Mouse (Mus musculus) CH12.LX (cell line): ENCODE results near the gene Exosc10. TPM values are rescaled to one million over a fixed set of nuclear protein-coding genes. Genes with fewer than 3 reads are reported as not detected.

Experiments
- DNase-seq: peaks from one replicate; pipeline ENCODE4 v3.0.0-alpha.2; 2013; ENCODE audit errors: extremely low read depth
- H3K27ac ChIP-seq: 2 replicates; pipeline ENCODE4 v1.5.1; 2012; ENCODE audit warnings: low read depth, mild to moderate bottlenecking, control low read depth, moderate library complexity; ENCODE audit not compliant: insufficient read depth
- H3K27me3 ChIP-seq: replicated peaks from 2 replicates; pipeline ENCODE3; 2012; ENCODE audit warnings: inconsistent platforms
- H3K36me3 ChIP-seq, 2 experiments: replicated peaks in 1 of 2; 2 replicates each; pipeline versions ENCODE3 to v1.6.1; 2012; ENCODE audit warnings: inconsistent platforms in 1 of 2, low read length in 1 of 2, mild to moderate bottlenecking in 1 of 2, mixed read lengths in 1 of 2, moderate library complexity in 1 of 2; ENCODE audit not compliant: control insufficient read depth in 1 of 2, insufficient read depth in 1 of 2
- H3K4me1 ChIP-seq, 2 experiments: 2 replicates each; pipeline ENCODE4 v1.6.1; 2012; ENCODE audit warnings: inconsistent platforms in 1 of 2, moderate library complexity in 1 of 2; ENCODE audit not compliant: insufficient read depth in 2 of 2, control insufficient read depth in 1 of 2
- H3K4me2 ChIP-seq: 2 replicates; pipeline ENCODE4 v1.6.1; 2012; ENCODE audit warnings: low read depth, mild to moderate bottlenecking, control low read depth; ENCODE audit not compliant: poor library complexity, insufficient read depth, severe bottlenecking
- H3K4me3 ChIP-seq, 3 experiments: fragments of 150-350 bp in 1 of 3; sonication (generic) in 1 of 3; replicated peaks in 1 of 3; 2 replicates each; pipeline versions ENCODE3 to v1.5.1; 2011 to 2012; ENCODE audit warnings: low read depth in 2 of 3, low read length in 2 of 3, mild to moderate bottlenecking in 2 of 3, moderate library complexity in 2 of 3, control low read depth in 1 of 3, improper control_type of control experiment in 1 of 3, inconsistent platforms in 1 of 3, mixed read lengths in 1 of 3; ENCODE audit not compliant: poor library complexity in 1 of 3
- H3K79me2 ChIP-seq: replicated peaks from 2 replicates; pipeline ENCODE4 v1.6.1; 2012; ENCODE audit warnings: mild to moderate bottlenecking, moderate library complexity; ENCODE audit not compliant: control insufficient read depth, poor library complexity, insufficient read depth, severe bottlenecking; ENCODE audit errors: extremely low read depth
- H3K9ac ChIP-seq: 2 replicates; pipeline ENCODE4 v1.6.1; 2012; ENCODE audit warnings: low read depth, mild to moderate bottlenecking, control low read depth, moderate library complexity; ENCODE audit not compliant: insufficient read depth
- H3K9me3 ChIP-seq: replicated peaks from 2 replicates; pipeline ENCODE3; 2012; ENCODE audit warnings: low read length, inconsistent platforms, mixed read lengths
- BHLHE40 ChIP-seq: IDR thresholded peaks from 2 replicates; pipeline ENCODE4 v1.6.1; 2011; ENCODE audit warnings: mild to moderate bottlenecking, low read depth, low read length, improper control_type of control experiment
- CHD1 ChIP-seq: IDR thresholded peaks from 2 replicates; pipeline ENCODE4 v1.6.1; 2012; ENCODE audit warnings: low read depth, low read length, improper control_type of control experiment, inconsistent platforms
- CHD2 ChIP-seq: IDR thresholded peaks from 2 replicates; pipeline ENCODE4 v1.6.1; 2011; ENCODE audit warnings: low read length, improper control_type of control experiment
- CTCF ChIP-seq, 2 experiments: IDR thresholded peaks in 1 of 2; conservative IDR thresholded peaks in 1 of 2; 2 replicates each; pipeline ENCODE4 v1.5.1; 2011 to 2012; ENCODE audit warnings: low read depth in 2 of 2, low read length in 2 of 2, improper control_type of control experiment in 1 of 2, inconsistent platforms in 1 of 2, mild to moderate bottlenecking in 1 of 2, moderate library complexity in 1 of 2
- E2F4 ChIP-seq: IDR thresholded peaks from 2 replicates; pipeline ENCODE4 v1.6.1; 2011; ENCODE audit warnings: low read depth, low read length, improper control_type of control experiment; ENCODE audit not compliant: insufficient replicate concordance
- ELF1 ChIP-seq: IDR thresholded peaks from 2 replicates; pipeline ENCODE4 v1.6.1; 2014; ENCODE audit warnings: low read depth, mild to moderate bottlenecking, inconsistent platforms, low read length, improper control_type of control experiment
- EP300 ChIP-seq: IDR thresholded peaks from 2 replicates; pipeline ENCODE4 v1.6.1; 2011; ENCODE audit warnings: low read length, improper control_type of control experiment
- ETS1 ChIP-seq: conservative IDR thresholded peaks from 2 replicates; pipeline ENCODE4 v1.6.1; 2012; ENCODE audit warnings: low read depth, mild to moderate bottlenecking, inconsistent platforms, low read length, improper control_type of control experiment, moderate library complexity
- IRF4 ChIP-seq: IDR thresholded peaks from 2 replicates; pipeline ENCODE4 v1.6.1; 2014; ENCODE audit warnings: low read depth, mild to moderate bottlenecking, inconsistent platforms, low read length, improper control_type of control experiment
- JUND ChIP-seq: conservative IDR thresholded peaks from 2 replicates; pipeline ENCODE4 v1.6.1; 2011; ENCODE audit warnings: low read depth, low read length, improper control_type of control experiment
- KAT2A ChIP-seq: IDR thresholded peaks from 2 replicates; pipeline ENCODE4 v1.6.1; 2012; ENCODE audit warnings: low read length, improper control_type of control experiment, inconsistent platforms; ENCODE audit not compliant: insufficient replicate concordance
- MEF2A ChIP-seq: IDR thresholded peaks from 2 replicates; pipeline ENCODE4 v1.6.1; 2014; ENCODE audit warnings: low read depth, mild to moderate bottlenecking, inconsistent platforms, low read length, improper control_type of control experiment, borderline replicate concordance
- MXI1 ChIP-seq: IDR thresholded peaks from 2 replicates; pipeline ENCODE4 v1.6.1; 2011; ENCODE audit warnings: mild to moderate bottlenecking, low read depth, low read length, improper control_type of control experiment
- NELFE ChIP-seq: IDR thresholded peaks from 2 replicates; pipeline ENCODE4 v1.6.1; 2011; ENCODE audit warnings: low read depth, low read length, improper control_type of control experiment
- NRF1 ChIP-seq: IDR thresholded peaks from 2 replicates; pipeline ENCODE4 v1.6.1; 2014; ENCODE audit warnings: low read depth, mild to moderate bottlenecking, inconsistent platforms, low read length, improper control_type of control experiment, moderate library complexity
- POLR2A ChIP-seq: IDR thresholded peaks from 2 replicates; pipeline ENCODE4 v1.6.1; 2011; ENCODE audit warnings: low read depth, mild to moderate bottlenecking, improper control_type of control experiment, low read length
- POLR2AphosphoS2 ChIP-seq: IDR thresholded peaks from 2 replicates; pipeline ENCODE4 v1.6.1; 2011; ENCODE audit warnings: low read depth, low read length, improper control_type of control experiment
- RCOR1 ChIP-seq: conservative IDR thresholded peaks from 2 replicates; pipeline ENCODE4 v1.6.1; 2012; ENCODE audit warnings: low read depth, mild to moderate bottlenecking, inconsistent platforms, low read length, improper control_type of control experiment
- SIN3A ChIP-seq: IDR thresholded peaks from 2 replicates; pipeline ENCODE4 v1.6.1; 2012; ENCODE audit warnings: low read length, improper control_type of control experiment, inconsistent platforms
- TBP ChIP-seq: conservative IDR thresholded peaks from 2 replicates; pipeline ENCODE4 v1.6.1; 2011; ENCODE audit warnings: low read depth, low read length, improper control_type of control experiment
- TCF12 ChIP-seq: IDR thresholded peaks from 2 replicates; pipeline ENCODE4 v1.6.1; 2014; ENCODE audit warnings: low read depth, mild to moderate bottlenecking, inconsistent platforms, low read length, improper control_type of control experiment
- USF1 ChIP-seq: IDR thresholded peaks from 2 replicates; pipeline ENCODE4 v1.6.1; 2014; ENCODE audit warnings: low read depth, mild to moderate bottlenecking, inconsistent platforms, low read length, improper control_type of control experiment
- ZMIZ1 ChIP-seq: IDR thresholded peaks from 2 replicates; pipeline ENCODE4 v1.6.1; 2012; ENCODE audit warnings: low read depth, mild to moderate bottlenecking, inconsistent platforms, low read length, improper control_type of control experiment
- ZNF384 ChIP-seq: IDR thresholded peaks from 2 replicates; pipeline ENCODE4 v1.6.1; 2012; ENCODE audit warnings: low read depth, low read length, improper control_type of control experiment, inconsistent platforms
- dilution Hi-C: fragments of 300-500 bp; cut with MboI; formaldehyde crosslinking; loops from 2 replicates; pipeline ENCODE4 v1.14.3; 2020; ENCODE audit warnings: low sequenced_read_pairs; ENCODE audit not compliant: extremely low pct_unique_long_range_greater_than_20kb, extremely low pct_ligation_motif_present
- in situ Hi-C: fragments of 300-500 bp; cut with MboI; formaldehyde crosslinking; loops from 3 replicates; pipeline ENCODE4 v1.14.3; 2019; ENCODE audit warnings: low sequenced_read_pairs, low pct_ligation_motif_present, low pct_unique_long_range_greater_than_20kb, mixed read lengths
- polyA plus RNA-seq: library from polyadenylated mRNA; unstranded; fragments of >175 nt; gene quantifications from 2 replicates; pipeline ENCODE4 v1.2.1, GENCODE M21; 2012; ENCODE audit warnings: low read depth; ENCODE audit not compliant: insufficient read length
- total RNA-seq, 2 experiments: library from RNA; depleted of rRNA; stranded (reverse); fragments of 300-350 nt in 1 of 2; fragments of >200 nt in 1 of 2; gene quantifications; 2 replicates each; pipeline ENCODE4 v1.2.3; 2012 to 2014

Gene Exosc10
- total and polyA plus RNA-seq, 3 experiments = 40.1 to 108 (median 61.8) TPM

DNA sequence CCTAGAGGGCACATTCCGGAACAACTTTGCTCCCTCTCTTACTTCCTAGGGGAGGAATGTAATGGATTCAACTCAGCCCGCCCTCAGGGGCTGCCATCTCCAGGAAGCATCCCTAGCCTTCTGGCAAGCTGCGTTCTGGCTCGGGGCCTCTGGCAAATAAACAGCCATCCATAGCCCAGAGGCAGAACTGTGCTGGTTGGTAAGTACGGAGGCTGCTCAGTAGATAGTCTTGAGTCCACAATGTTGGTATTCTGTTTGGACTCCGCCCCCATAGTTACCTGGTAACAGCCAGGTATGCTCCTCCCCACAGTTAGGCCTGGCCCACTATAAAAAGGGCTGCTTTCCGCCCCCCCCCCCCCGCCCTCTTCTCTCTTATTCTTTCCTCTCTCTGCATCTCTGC lies 31.3 kb downstream of the Exosc10 start:
- H3K36me3 ChIP-seq = peaks cover 14 to 26% of the 10 kb centered on the region in 2 experiments
- H3K4me1 ChIP-seq = peaks cover 15 to 23% of the 10 kb centered on the region in 2 experiments
- no peak for TF ChIP-seq MXI1
- no peak for TF ChIP-seq ZNF384
- no peak for TF ChIP-seq IRF4
- no peak for TF ChIP-seq POLR2AphosphoS2
- TF ChIP-seq BHLHE40 = no peak
- no peak for TF ChIP-seq SIN3A
- no peak for TF ChIP-seq EP300
- no peak for TF ChIP-seq TCF12
- TF ChIP-seq E2F4 = no peak
- in situ Hi-C loops = no loop called here
- DNase-seq = no peak
- H3K4me3 ChIP-seq = no peak overlapping the region
- H3K9me3 ChIP-seq = peaks cover 4% of the 10 kb centered on the region
- no peak overlapping the region for H3K9ac ChIP-seq
- no peak overlapping the region for H3K4me2 ChIP-seq
- no peak overlapping the region for H3K27ac ChIP-seq
- dilution Hi-C loops = no loop called here
- H3K27me3 ChIP-seq = no peaks in the 10 kb centered on the region
- peaks cover 27% of the 10 kb centered on the region for H3K79me2 ChIP-seq

DNA sequence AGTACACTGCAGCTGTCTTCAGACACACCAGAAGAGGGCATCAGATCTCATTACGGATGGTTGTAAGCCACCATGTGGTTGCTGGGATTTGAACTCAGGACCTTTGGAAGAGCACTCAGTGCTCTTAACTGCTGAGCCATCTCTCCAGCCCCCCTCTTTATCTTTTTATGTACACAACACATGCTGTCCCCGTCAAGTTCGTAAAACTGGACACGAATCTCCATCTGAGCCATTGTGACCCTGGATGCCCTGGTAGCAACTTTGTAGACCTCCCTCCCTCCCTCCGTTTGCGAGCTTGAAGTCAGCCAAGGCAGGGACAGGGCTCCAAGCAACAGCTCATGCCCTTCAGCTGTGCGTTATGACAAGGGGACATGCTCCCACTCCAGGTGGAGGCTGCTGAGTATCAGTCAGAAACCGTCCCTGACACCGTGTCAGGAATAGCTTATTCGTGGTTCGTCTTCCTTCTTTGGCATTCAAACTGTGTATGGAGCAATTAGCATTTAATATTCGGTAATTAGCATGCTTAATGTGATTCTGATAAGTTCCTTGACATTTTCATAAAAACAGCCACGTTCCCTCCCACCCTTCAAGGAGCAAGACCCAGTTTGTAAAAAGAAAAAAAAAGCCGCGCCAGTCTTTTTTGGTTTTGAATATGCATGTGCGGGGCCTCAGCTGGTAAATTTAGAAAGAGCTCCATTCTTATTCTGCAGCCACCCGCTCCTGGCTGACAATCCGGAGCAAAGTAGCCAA lies 32.4 kb downstream of the Exosc10 start:
- Histone ChIP-seq H3K79me2 (peaks cover 27% of the 10 kb centered on the region), H3K4me2 (peak overlapping the region; percentile 80), H3K4me3 (peak overlapping the region; percentile 57 to 88 (median 58)), H3K27me3 (no peaks in the 10 kb centered on the region), H3K27ac (peak overlapping the region; percentile 70), H3K4me1 (peaks cover 15 to 29% of the 10 kb centered on the region in 2 experiments), H3K9ac (peak overlapping the region; percentile 42; the same call in 1 of the 2 replicates), H3K9me3 (peaks cover 12% of the 10 kb centered on the region), H3K36me3 (peaks cover 23 to 33% of the 10 kb centered on the region in 2 experiments)
- peak; percentile 47 for DNase-seq
- TF ChIP-seq ZNF384 (peak; percentile 95), JUND (no peak)
- in situ Hi-C loops = no loop called here
- dilution Hi-C loops = no loop called here

DNA sequence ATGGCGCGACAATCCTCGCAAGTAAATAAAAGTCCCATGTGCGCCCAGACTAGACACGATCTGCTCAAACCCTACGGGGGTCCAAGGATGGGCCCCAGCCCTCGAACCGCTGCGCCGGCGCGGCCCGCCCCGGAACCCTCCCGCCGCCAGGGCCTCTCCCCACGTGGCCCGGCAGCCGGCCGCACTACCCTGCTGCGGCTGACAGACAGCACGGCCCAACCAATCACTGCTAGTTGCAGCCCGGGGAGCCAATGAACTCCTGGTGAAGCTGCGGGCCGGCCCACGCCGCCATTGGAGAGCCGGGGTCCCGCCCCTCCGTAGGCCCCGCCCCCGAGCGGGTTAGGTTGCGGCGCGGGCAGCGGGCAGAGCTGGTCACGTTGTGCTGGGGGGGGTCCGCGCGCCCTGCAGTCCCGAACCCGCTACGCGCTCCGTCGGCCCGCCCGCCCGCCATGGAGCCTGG lies 33.0 kb downstream of the Exosc10 start, which contains the start of gene Srm:
Gene Srm, plus strand, starts transcription at position 333 of the 460 bp plus-strand sequence.
- Histone ChIP-seq H3K4me3 (peak within 1 kb of the TSS; percentile 88 to 96 (median 92)), H3K36me3 (peaks cover 29 to 39% of the 10 kb centered on the region in 2 experiments), H3K4me2 (peak within 1 kb of the TSS; percentile 95), H3K27ac (peak within 1 kb of the TSS; percentile 70), H3K27me3 (no peaks in the 10 kb centered on the region), H3K9ac (peak within 1 kb of the TSS; percentile 91), H3K9me3 (peaks cover 17% of the 10 kb centered on the region), H3K4me1 (peaks cover 15 to 29% of the 10 kb centered on the region in 2 experiments), H3K79me2 (peaks cover 27% of the 10 kb centered on the region)
- in situ Hi-C loops = no loop called here
- DNase-seq = peak; percentile 96
- dilution Hi-C loops = no loop called here
- no peak for TF ChIP-seq CHD1
- peak; percentile 96 for TF ChIP-seq CHD2
- TF ChIP-seq POLR2AphosphoS2 = peak; percentile 43
- no peak for TF ChIP-seq TBP
- peak; percentile 97 for TF ChIP-seq MXI1
- TF ChIP-seq ELF1 = peak; percentile 73
- peak; percentile 76 for TF ChIP-seq MEF2A
- peak; percentile 80; the same call in 1 of the 2 replicates for TF ChIP-seq KAT2A
- peak; percentile 65; the same call in 1 of the 2 replicates for TF ChIP-seq TCF12
- 0 out of 2 replicates have a peak, but pooled peaks have one; percentile 69 for TF ChIP-seq RCOR1
- peak; percentile 86 for TF ChIP-seq NRF1
- peak; percentile 69; the same call in 1 of the 2 replicates for TF ChIP-seq ZMIZ1
- TF ChIP-seq NELFE = peak; percentile 87
- peak; percentile 46; the same call in 1 of the 2 replicates for TF ChIP-seq ETS1
- TF ChIP-seq POLR2A = peak; percentile 75
- peak; percentile 90 for TF ChIP-seq USF1
- TF ChIP-seq CTCF (conservative IDR thresholded peaks at IDR 0.05 in 1 of 2, IDR thresholded peaks at IDR 0.05 in 1 of 2; ENCODE audit: low read depth in 2 of 2, low read length in 2 of 2) = no peak
